Mouse (Mus musculus) E14TG2a.4 (cell line): ENCODE measurements around the gene Dhrs13.

Experiments
- CTCF ChIP-seq: conservative IDR thresholded peaks from 2 replicates; pipeline ENCODE4 v1.5.1; 2014; ENCODE audit warnings: low read length
- NANOG ChIP-seq: IDR thresholded peaks from 2 replicates; pipeline ENCODE4 v1.6.1; 2014; ENCODE audit warnings: borderline replicate concordance, low read length, mixed read lengths
- POU5F1 ChIP-seq: IDR thresholded peaks from 2 replicates; pipeline ENCODE4 v1.6.1; 2014; ENCODE audit warnings: low read length, borderline replicate concordance

DNA sequence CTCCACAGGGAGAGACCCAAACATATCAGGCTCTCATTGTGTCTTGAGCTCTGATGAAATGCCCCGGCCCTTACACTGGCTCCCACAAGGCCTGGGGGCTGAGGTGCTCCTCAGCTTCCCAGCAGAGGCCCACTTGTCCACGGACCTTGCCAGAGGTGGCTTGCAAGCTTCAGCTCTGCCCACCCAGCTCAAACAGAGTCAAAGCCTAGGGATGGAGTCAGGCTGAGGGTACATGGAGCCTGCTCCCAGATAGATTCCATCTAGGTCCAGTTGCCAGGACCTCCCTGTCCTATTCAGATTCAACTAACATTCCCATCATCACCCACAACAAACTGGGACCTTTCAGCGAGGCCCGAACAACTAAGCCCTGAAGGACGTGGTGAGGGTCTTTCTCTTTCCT is 39.9 kb downstream of the Dhrs13 start:
- TF ChIP-seq CTCF (no peak), POU5F1 (no peak), NANOG (no peak)
